Mouse (Mus musculus) stomach, postnatal 0 days (tissue): ENCODE results near the gene Cks1b.

ENCODE experiments used
- CTCF ChIP-seq: IDR thresholded peaks from 2 replicates; pipeline ENCODE4 v1.5.1; 2016; ENCODE audit warnings: antibody characterized with exemption, low read depth, mild to moderate bottlenecking, moderate library complexity
- EP300 ChIP-seq: optimal IDR thresholded peaks from 2 replicates; pipeline ENCODE3; 2016; ENCODE audit warnings: antibody characterized with exemption

DNA sequence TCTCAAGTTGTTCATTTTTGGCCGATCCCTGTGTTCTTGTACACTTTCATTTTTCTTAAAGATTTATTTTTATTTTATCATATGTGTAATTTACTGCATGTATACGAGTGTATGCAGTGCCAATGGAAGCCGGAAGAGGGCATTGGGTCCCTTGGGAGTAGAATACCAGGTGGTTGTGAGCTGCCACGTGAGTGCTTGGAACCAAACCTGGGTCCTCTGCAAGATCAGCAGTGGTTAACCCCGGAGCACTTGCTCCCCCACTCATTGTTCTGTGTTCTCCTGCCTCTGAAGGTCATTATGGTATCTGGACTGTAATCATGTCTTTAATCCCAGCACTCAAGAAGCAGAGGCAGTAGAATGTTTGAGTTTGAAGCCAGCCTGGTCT is 7.0 kb upstream of the Cks1b start:
- TF ChIP-seq CTCF: no peak
- no peak for TF ChIP-seq EP300
